Mouse (Mus musculus) left cerebral cortex, postnatal 25 days (tissue): ENCODE results near the gene Cnot4. TPM values are rescaled to one million over a fixed set of nuclear protein-coding genes. Genes with fewer than 3 reads are reported as not detected.

Experiments used
- DNase-seq, 2 experiments: peaks; one replicate each; pipeline ENCODE4 v3.0.0; 2022; ENCODE audit warnings: low spot score in 2 of 2, mixed read lengths in 1 of 2
- intact Hi-C: fragments of 180-260 bp; cut with DNase I; formaldehyde crosslinking; loops from one replicate; pipeline ENCODE4 v1.15.1; 2025
- total RNA-seq, 2 experiments: library from RNA; stranded (reverse); gene quantifications; 2 replicates each; pipeline ENCODE4 v1.2.3; 2021

The Cnot4 gene
- total RNA-seq, 2 experiments from 2014 or later = 39.4 to 43.7 TPM

DNA sequence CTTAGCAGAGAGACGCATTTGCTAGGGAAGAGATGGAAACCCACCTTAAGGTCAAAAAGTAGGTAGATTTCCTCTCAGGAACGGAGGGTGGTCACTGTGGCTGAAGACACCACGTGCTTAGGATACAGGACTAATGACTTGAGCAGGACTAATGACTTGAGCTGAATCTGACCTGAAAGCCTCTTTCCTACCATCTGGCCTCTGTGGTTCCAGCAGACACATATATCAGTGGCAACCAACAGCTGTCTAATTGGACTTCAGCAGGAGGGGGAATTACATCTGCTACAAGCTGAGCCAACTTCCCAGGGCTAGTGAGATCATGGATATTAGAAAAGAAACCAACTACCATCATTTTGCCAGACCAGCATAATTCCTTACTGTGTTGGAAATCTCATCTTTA is 154.2 kb downstream of the Cnot4 start:
- intact Hi-C loops = no loop called here

More for the DNA sequence above, 154.2 kb downstream of the Cnot4 start:
- no peak for DNase-seq

Other genes with a start within 250 kb of the Cnot4 start
- 10 to 100 TPM; 28.3 to 36.4 TPM for gene Wdr91, start 222.8 kb downstream of the Cnot4 start, total RNA-seq
- not detected for gene Stra8, start 213.6 kb downstream of the Cnot4 start, total RNA-seq
- gene Slc23a4, start 145.3 kb downstream of the Cnot4 start, total RNA-seq = 1 to 10 TPM; 1.0 to 1.6 TPM
- 10 to 100 TPM; 24.4 to 27.1 TPM for gene Nup205, start 43.7 kb upstream of the Cnot4 start, total RNA-seq
- 10 to 100 TPM; 11.9 to 14.4 TPM for gene Slc13a4, start 174.4 kb upstream of the Cnot4 start, total RNA-seq
- 1 to 10 TPM; 5.0 to 6.6 TPM for gene Fam180a, start 192.4 kb upstream of the Cnot4 start, total RNA-seq